Mouse (Mus musculus) liver, embryonic 16.5 days (tissue): Measurements from ENCODE around the gene Tapbp. TPM values are rescaled to one million over a fixed set of nuclear protein-coding genes. Genes with fewer than 3 reads are reported as not detected.
A peak's percentile ranks its signal among the peaks of the same experiment; 100 is the strongest.

Experiments used
- ATAC-seq: fragments of 200-750 bp; cut with Nextera tagmentation; 2 replicates; pipeline ENCODE4 v1.8.0; 2017; ENCODE audit warnings: low read depth, mild to moderate bottlenecking, moderate number of reproducible peaks, moderate library complexity
- H3K27ac ChIP-seq: fragments of 300-500 bp; sonication (generic); 2 replicates; pipeline ENCODE4 v1.5.1; 2014; ENCODE audit warnings: mild to moderate bottlenecking, low read length
- H3K27me3 ChIP-seq: fragments of 300-500 bp; sonication (generic); 2 replicates; pipeline ENCODE4 v1.6.1; 2014; ENCODE audit warnings: low read depth, low read length, mixed read lengths; ENCODE audit not compliant: control insufficient read depth, insufficient read depth
- H3K36me3 ChIP-seq: fragments of 300-500 bp; sonication (generic); 2 replicates; pipeline ENCODE4 v1.6.1; 2014; ENCODE audit warnings: mild to moderate bottlenecking; ENCODE audit not compliant: control insufficient read depth, insufficient read depth
- H3K4me1 ChIP-seq: fragments of 300-500 bp; sonication (generic); 2 replicates; pipeline ENCODE4 v1.6.1; 2014; ENCODE audit warnings: low read depth, low read length, mixed read lengths; ENCODE audit not compliant: control insufficient read depth
- H3K4me2 ChIP-seq: fragments of 300-500 bp; sonication (generic); 2 replicates; pipeline ENCODE4 v1.6.1; 2014; ENCODE audit warnings: low read depth, low read length, mixed read lengths
- H3K4me3 ChIP-seq: fragments of 300-500 bp; sonication (generic); 2 replicates; pipeline ENCODE4 v1.5.1; 2014; ENCODE audit warnings: low read depth, mild to moderate bottlenecking, low read length
- H3K9ac ChIP-seq: fragments of 300-500 bp; sonication (generic); 2 replicates; pipeline ENCODE4 v1.6.1; 2014; ENCODE audit warnings: low read depth, low read length
- H3K9me3 ChIP-seq: fragments of 300-500 bp; sonication (generic); replicated peaks from 2 replicates; pipeline ENCODE4 v1.6.1; 2016; ENCODE audit warnings: low read length; ENCODE audit not compliant: control insufficient read depth
- WGBS: fragments of 180-500 bp; shearing (Covaris S2); extraction: QIAGEN DNeasy Blood & Tissue Kit; methylation state at CpG from one replicate; pipeline ENCODE4 v1.1.7; 2014; ENCODE audit not compliant: insufficient replicate concordance; 5-methylcytosine and 5-hydroxymethylcytosine counted together
- polyA plus RNA-seq: library from polyadenylated mRNA; unstranded; fragments of >200 nt; fragmentation: Nextera tagmentation; extraction: Ambion mirVana; gene quantifications from 2 replicates; pipeline ENCODE4 v1.2.1, GENCODE M21; 2015

Gene Tapbp
- polyA plus RNA-seq, 1 experiment from 2014 or later = 34.6 TPM

- Histone ChIP-seq H3K4me2 (peak overlapping the region; percentile 88), H3K27me3 (no peaks in the 10 kb centered on the region), H3K36me3 (peaks cover 17% of the 10 kb centered on the region), H3K4me3 (peak overlapping the region; percentile 88), H3K9me3 (no peaks in the 10 kb centered on the region), H3K27ac (peak overlapping the region; percentile 87), H3K4me1 (peaks cover 50% of the 10 kb centered on the region), H3K9ac (peak overlapping the region; percentile 91)
- ATAC-seq = peak; percentile 4
- WGBS = under 1% methylated on average over 33 of the region's 33 CpGs
Observed at GRCm38 (mm10) chr17:33954646-33955554, 39.2 kb downstream of the Tapbp start.

GRCm38 (mm10) chr17:33955555-33956214, 40.0 kb downstream of the Tapbp start, which contains the start of the genes Vps52 and Rps18:
Gene Vps52, plus strand, starts transcription at chr17:33955812.
Gene Rps18, minus strand, starts transcription at chr17:33956001.
- ATAC-seq = peak; percentile 89
- H3K9ac ChIP-seq = peak within 1 kb of the TSS; percentile 91
- under 1% methylated on average over 50 of the region's 50 CpGs for WGBS
- H3K4me3 ChIP-seq = peak within 1 kb of the TSS; percentile 88
- H3K4me1 ChIP-seq = peaks cover 45% of the 10 kb centered on the region
- no peaks in the 10 kb centered on the region for H3K27me3 ChIP-seq
- H3K36me3 ChIP-seq = peaks cover 18% of the 10 kb centered on the region
- H3K4me2 ChIP-seq = peak within 1 kb of the TSS; percentile 88
- H3K27ac ChIP-seq = peak within 1 kb of the TSS; percentile 96
- no peaks in the 10 kb centered on the region for H3K9me3 ChIP-seq

- peak overlapping the region; percentile 96; the same call in 1 of the 2 replicates for H3K27ac ChIP-seq
- no peaks in the 10 kb centered on the region for H3K9me3 ChIP-seq
- peaks cover 39% of the 10 kb centered on the region for H3K4me1 ChIP-seq
- H3K9ac ChIP-seq = peak overlapping the region; percentile 86
- no peak for ATAC-seq
- H3K4me2 ChIP-seq = peak overlapping the region; percentile 83
- 5% methylated on average over 10 of the region's 10 CpGs for WGBS
- H3K36me3 ChIP-seq = peaks cover 18% of the 10 kb centered on the region
- H3K4me3 ChIP-seq = peak overlapping the region; percentile 88
- no peaks in the 10 kb centered on the region for H3K27me3 ChIP-seq
Observed at GRCm38 (mm10) chr17:33956336-33956735, 40.6 kb downstream of the Tapbp start.

- Histone ChIP-seq H3K4me1 (peaks cover 28% of the 10 kb centered on the region), H3K9ac (no peak overlapping the region), H3K4me3 (no peak overlapping the region), H3K9me3 (no peaks in the 10 kb centered on the region), H3K4me2 (no peak overlapping the region), H3K27me3 (no peaks in the 10 kb centered on the region), H3K36me3 (peaks cover 17% of the 10 kb centered on the region), H3K27ac (no peak overlapping the region)
- 80% methylated on average over 6 of the region's 6 CpGs for WGBS
- ATAC-seq = no peak
Observed at GRCm38 (mm10) chr17:33957493-33957892, 41.8 kb downstream of the Tapbp start.

GRCm38 (mm10) chr17:33958451-33958850, 42.8 kb downstream of the Tapbp start:
- H3K27me3 ChIP-seq = no peaks in the 10 kb centered on the region
- peaks cover 19% of the 10 kb centered on the region for H3K4me1 ChIP-seq
- H3K9ac ChIP-seq = no peak overlapping the region
- 88% methylated on average over 11 of the region's 11 CpGs for WGBS
- no peak overlapping the region for H3K27ac ChIP-seq
- H3K4me3 ChIP-seq = no peak overlapping the region
- no peaks in the 10 kb centered on the region for H3K9me3 ChIP-seq
- H3K4me2 ChIP-seq = no peak overlapping the region
- H3K36me3 ChIP-seq = peaks cover 8% of the 10 kb centered on the region
- ATAC-seq = no peak

- Histone ChIP-seq H3K4me1 (peaks cover 12% of the 10 kb centered on the region), H3K4me3 (no peak overlapping the region), H3K27me3 (no peaks in the 10 kb centered on the region), H3K4me2 (no peak overlapping the region), H3K9me3 (no peaks in the 10 kb centered on the region), H3K9ac (no peak overlapping the region), H3K27ac (no peak overlapping the region), H3K36me3 (peaks cover 8% of the 10 kb centered on the region; the same call in 1 of the 2 replicates)
- ATAC-seq = no peak
- 86% methylated on average over 13 of the region's 13 CpGs for WGBS
Observed at GRCm38 (mm10) chr17:33959135-33959534, 43.4 kb downstream of the Tapbp start.

GRCm38 (mm10) chr17:33959948-33960347, 44.2 kb downstream of the Tapbp start:
- Histone ChIP-seq H3K4me3 (no peak overlapping the region), H3K4me2 (no peak overlapping the region), H3K27me3 (no peaks in the 10 kb centered on the region), H3K9ac (no peak overlapping the region), H3K4me1 (peaks cover 5% of the 10 kb centered on the region), H3K36me3 (peaks cover 8% of the 10 kb centered on the region; the same call in 1 of the 2 replicates), H3K27ac (no peak overlapping the region), H3K9me3 (no peaks in the 10 kb centered on the region)
- 85% methylated on average over 15 of the region's 15 CpGs for WGBS
- no peak for ATAC-seq

- Histone ChIP-seq H3K4me3 (no peak overlapping the region), H3K27ac (no peak overlapping the region), H3K27me3 (no peaks in the 10 kb centered on the region), H3K9me3 (no peaks in the 10 kb centered on the region), H3K36me3 (peaks cover 12% of the 10 kb centered on the region; the same call in 1 of the 2 replicates), H3K4me2 (no peak overlapping the region), H3K4me1 (no peaks in the 10 kb centered on the region), H3K9ac (no peak overlapping the region)
- ATAC-seq = no peak
- 81% methylated on average over 7 of the region's 7 CpGs for WGBS
Observed at GRCm38 (mm10) chr17:33962876-33963275, 47.2 kb downstream of the Tapbp start.
